Mouse (Mus musculus) testis, adult 2 months (tissue): Measurements from ENCODE around the gene Kirrel3.

ENCODE experiments used
- CTCF ChIP-seq: fragments of 200-500 bp; IDR thresholded peaks from 2 replicates; pipeline ENCODE4 v1.5.1; 2012; ENCODE audit warnings: low read depth, mild to moderate bottlenecking, inconsistent platforms, low read length, moderate library complexity; ENCODE audit not compliant: control insufficient read depth, insufficient read depth, insufficient replicate concordance
- POLR2A ChIP-seq: fragments of 200-500 bp; IDR thresholded peaks from 2 replicates; pipeline ENCODE4 v1.6.1; 2012; ENCODE audit warnings: low read depth, mild to moderate bottlenecking, inconsistent platforms, low read length, moderate library complexity; ENCODE audit not compliant: control insufficient read depth

DNA sequence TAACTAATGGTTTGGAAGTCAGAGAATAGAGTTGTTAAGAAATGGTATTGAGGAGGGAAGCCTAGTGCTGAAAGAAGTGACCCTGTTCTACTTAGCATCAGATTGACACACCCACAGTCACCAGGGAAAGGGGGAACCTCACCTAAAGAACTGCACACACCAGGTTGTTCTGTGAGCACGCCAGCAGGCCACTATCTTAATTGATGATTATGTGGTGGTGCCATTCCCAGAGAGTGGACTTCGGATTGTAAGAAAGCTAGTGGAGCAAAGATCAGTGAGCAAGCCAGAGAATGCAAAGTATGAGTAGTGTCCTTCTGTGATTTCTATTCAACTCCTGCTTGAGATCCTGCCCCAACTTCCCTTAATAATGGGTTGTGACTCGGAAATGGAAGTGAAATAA is 19.6 kb upstream of the Kirrel3 start:
- no peak for TF ChIP-seq POLR2A
- TF ChIP-seq CTCF = no peak
